Mouse (Mus musculus) midbrain, postnatal 0 days (tissue): ENCODE results near the gene Fignl2. TPM values are rescaled to one million over a fixed set of nuclear protein-coding genes. Genes with fewer than 3 reads are reported as not detected.

Experiments used
- ATAC-seq: fragments of 200-750 bp; cut with Nextera tagmentation; 2 replicates; pipeline ENCODE4 v1.8.0; 2017; ENCODE audit warnings: moderate number of reproducible peaks, mild to moderate bottlenecking, moderate TSS enrichment, moderate library complexity; ENCODE audit not compliant: low FRiP score
- DNase-seq: peaks from one replicate; pipeline ENCODE4 v3.0.0-alpha.2; 2015; ENCODE audit warnings: low spot score
- H3K27ac ChIP-seq: fragments of 300-500 bp; sonication (generic); 2 replicates; pipeline ENCODE4 v1.5.1; 2014; ENCODE audit warnings: low read depth, mild to moderate bottlenecking, low read length, mixed read lengths
- H3K27me3 ChIP-seq: fragments of 300-500 bp; sonication (generic); 2 replicates; pipeline ENCODE4 v1.6.1; 2014; ENCODE audit warnings: low read length, control low read depth, mixed read lengths; ENCODE audit not compliant: insufficient read depth
- H3K36me3 ChIP-seq: fragments of 300-500 bp; sonication (generic); 2 replicates; pipeline ENCODE4 v1.6.1; 2014; ENCODE audit warnings: low read length, control low read depth, mixed read lengths; ENCODE audit not compliant: insufficient read depth
- H3K4me1 ChIP-seq: fragments of 300-500 bp; sonication (generic); 2 replicates; pipeline ENCODE4 v1.6.1; 2014; ENCODE audit warnings: mild to moderate bottlenecking, control low read depth, antibody characterized with exemption, low read length, mixed read lengths; ENCODE audit not compliant: insufficient read depth
- H3K4me2 ChIP-seq: fragments of 300-500 bp; sonication (generic); 2 replicates; pipeline ENCODE4 v1.6.1; 2014; ENCODE audit warnings: low read depth, mild to moderate bottlenecking, low read length, mixed read lengths; ENCODE audit not compliant: poor library complexity, severe bottlenecking
- H3K4me3 ChIP-seq: fragments of 300-500 bp; sonication (generic); 2 replicates; pipeline ENCODE4 v1.5.1; 2014; ENCODE audit warnings: low read depth, mild to moderate bottlenecking, low read length, moderate library complexity
- H3K9ac ChIP-seq: fragments of 300-500 bp; sonication (generic); replicated peaks from 2 replicates; pipeline ENCODE4 v1.6.1; 2014; ENCODE audit warnings: mild to moderate bottlenecking, low read length, moderate library complexity, mixed read lengths; ENCODE audit not compliant: poor library complexity, severe bottlenecking
- H3K9me3 ChIP-seq: fragments of 300-500 bp; sonication (generic); 2 replicates; pipeline ENCODE4 v1.6.1; 2016; ENCODE audit warnings: low read length, control low read depth
- CTCF ChIP-seq: IDR thresholded peaks from 2 replicates; pipeline ENCODE4 v1.5.1; 2016; ENCODE audit warnings: antibody characterized with exemption, mild to moderate bottlenecking
- WGBS: fragments of 180-500 bp; shearing (Covaris S2); extraction: QIAGEN DNeasy Blood & Tissue Kit; methylation state at CpG from one replicate; pipeline ENCODE4 v1.1.7; 2014; 5-methylcytosine and 5-hydroxymethylcytosine counted together
- polyA plus RNA-seq: library from polyadenylated mRNA; unstranded; fragments of >200 nt; fragmentation: Nextera tagmentation; extraction: Ambion mirVana; gene quantifications from 2 replicates; pipeline ENCODE4 v1.2.1, GENCODE M21; 2015
- total RNA-seq: library from RNA; depleted of rRNA; stranded (reverse); fragments of >200 nt; gene quantifications from 2 replicates; pipeline ENCODE4 v1.2.3, GENCODE M21; 2014

Fignl2 gene
- total and polyA plus RNA-seq, 2 experiments from 2014 or later = 0.05 to 3.4 TPM

- DNase-seq (no peak), ATAC-seq (no peak)
- Histone ChIP-seq H3K27me3 (no peaks in the 10 kb centered on the region), H3K9me3 (no peaks in the 10 kb centered on the region), H3K36me3 (no peaks in the 10 kb centered on the region), H3K9ac (no peak overlapping the region), H3K27ac (no peak overlapping the region), H3K4me3 (no peak overlapping the region), H3K4me2 (no peak overlapping the region), H3K4me1 (no peaks in the 10 kb centered on the region)
- 90% methylated on average over 5 of the region's 5 CpGs for WGBS
- no peak for TF ChIP-seq CTCF
These were observed 29.7 kb upstream of the Fignl2 start for GRCm38 (mm10) chr15:101107906-101108671.

GRCm38 (mm10) chr15:101106011-101106410 lies 27.6 kb upstream of the Fignl2 start:
- no peak overlapping the region for H3K27ac ChIP-seq
- no peak overlapping the region for H3K9ac ChIP-seq
- ATAC-seq = no peak
- WGBS = 82% methylated on average over 10 of the region's 10 CpGs
- no peak overlapping the region for H3K4me3 ChIP-seq
- no peaks in the 10 kb centered on the region for H3K4me1 ChIP-seq
- no peaks in the 10 kb centered on the region for H3K36me3 ChIP-seq
- DNase-seq = no peak
- H3K27me3 ChIP-seq = no peaks in the 10 kb centered on the region
- no peak overlapping the region for H3K4me2 ChIP-seq
- no peaks in the 10 kb centered on the region for H3K9me3 ChIP-seq
- no peak for TF ChIP-seq CTCF

- peak; percentile 48 for DNase-seq
- Histone ChIP-seq H3K4me3 (no peak overlapping the region), H3K9me3 (no peaks in the 10 kb centered on the region), H3K9ac (no peak overlapping the region), H3K27me3 (no peaks in the 10 kb centered on the region), H3K4me2 (no peak overlapping the region), H3K36me3 (no peaks in the 10 kb centered on the region), H3K27ac (no peak overlapping the region), H3K4me1 (no peaks in the 10 kb centered on the region)
- peak; percentile 79 for TF ChIP-seq CTCF
- ATAC-seq = no peak
- 16% methylated on average over 12 of the region's 12 CpGs for WGBS
These were observed 27.2 kb upstream of the Fignl2 start for GRCm38 (mm10) chr15:101105496-101105994.

- ATAC-seq = no peak
- no peak overlapping the region for H3K9ac ChIP-seq
These were observed 25.4 kb upstream of the Fignl2 start for GRCm38 (mm10) chr15:101103605-101104304.

GRCm38 (mm10) chr15:101100996-101101395 lies 22.6 kb upstream of the Fignl2 start:
- Histone ChIP-seq H3K4me1 (no peaks in the 10 kb centered on the region), H3K4me2 (no peak overlapping the region), H3K27me3 (no peaks in the 10 kb centered on the region), H3K36me3 (no peaks in the 10 kb centered on the region), H3K27ac (no peak overlapping the region), H3K9me3 (no peaks in the 10 kb centered on the region), H3K9ac (no peak overlapping the region), H3K4me3 (no peak overlapping the region)
- TF ChIP-seq CTCF = no peak
- DNase-seq (no peak), ATAC-seq (no peak)
- 86% methylated on average over 3 of the region's 3 CpGs for WGBS

More at GRCm38 (mm10) chr15:101103605-101104304, 25.4 kb upstream of the Fignl2 start:
- 87% methylated on average over 9 of the region's 9 CpGs for WGBS
- Histone ChIP-seq H3K4me1 (no peaks in the 10 kb centered on the region), H3K4me3 (no peak overlapping the region), H3K4me2 (no peak overlapping the region), H3K9me3 (no peaks in the 10 kb centered on the region), H3K27me3 (no peaks in the 10 kb centered on the region), H3K27ac (no peak overlapping the region), H3K36me3 (no peaks in the 10 kb centered on the region)
- DNase-seq = no peak
- no peak for TF ChIP-seq CTCF
